Mouse (Mus musculus) midbrain, postnatal 0 days (tissue): ENCODE measurements around the gene Shroom4. TPM values are rescaled to one million over a fixed set of nuclear protein-coding genes. Genes with fewer than 3 reads are reported as not detected.

Source experiments
- ATAC-seq: fragments of 200-750 bp; cut with Nextera tagmentation; 2 replicates; pipeline ENCODE4 v1.8.0; 2017; ENCODE audit warnings: moderate number of reproducible peaks, mild to moderate bottlenecking, moderate TSS enrichment, moderate library complexity; ENCODE audit not compliant: low FRiP score
- DNase-seq: peaks from one replicate; pipeline ENCODE4 v3.0.0-alpha.2; 2015; ENCODE audit warnings: low spot score
- H3K27ac ChIP-seq: fragments of 300-500 bp; sonication (generic); 2 replicates; pipeline ENCODE4 v1.5.1; 2014; ENCODE audit warnings: low read depth, mild to moderate bottlenecking, low read length, mixed read lengths
- H3K27me3 ChIP-seq: fragments of 300-500 bp; sonication (generic); 2 replicates; pipeline ENCODE4 v1.6.1; 2014; ENCODE audit warnings: low read length, control low read depth, mixed read lengths; ENCODE audit not compliant: insufficient read depth
- H3K36me3 ChIP-seq: fragments of 300-500 bp; sonication (generic); 2 replicates; pipeline ENCODE4 v1.6.1; 2014; ENCODE audit warnings: low read length, control low read depth, mixed read lengths; ENCODE audit not compliant: insufficient read depth
- H3K4me1 ChIP-seq: fragments of 300-500 bp; sonication (generic); 2 replicates; pipeline ENCODE4 v1.6.1; 2014; ENCODE audit warnings: mild to moderate bottlenecking, control low read depth, antibody characterized with exemption, low read length, mixed read lengths; ENCODE audit not compliant: insufficient read depth
- H3K4me2 ChIP-seq: fragments of 300-500 bp; sonication (generic); 2 replicates; pipeline ENCODE4 v1.6.1; 2014; ENCODE audit warnings: low read depth, mild to moderate bottlenecking, low read length, mixed read lengths; ENCODE audit not compliant: poor library complexity, severe bottlenecking
- H3K4me3 ChIP-seq: fragments of 300-500 bp; sonication (generic); 2 replicates; pipeline ENCODE4 v1.5.1; 2014; ENCODE audit warnings: low read depth, mild to moderate bottlenecking, low read length, moderate library complexity
- H3K9ac ChIP-seq: fragments of 300-500 bp; sonication (generic); replicated peaks from 2 replicates; pipeline ENCODE4 v1.6.1; 2014; ENCODE audit warnings: mild to moderate bottlenecking, low read length, moderate library complexity, mixed read lengths; ENCODE audit not compliant: poor library complexity, severe bottlenecking
- H3K9me3 ChIP-seq: fragments of 300-500 bp; sonication (generic); 2 replicates; pipeline ENCODE4 v1.6.1; 2016; ENCODE audit warnings: low read length, control low read depth
- CTCF ChIP-seq: IDR thresholded peaks from 2 replicates; pipeline ENCODE4 v1.5.1; 2016; ENCODE audit warnings: antibody characterized with exemption, mild to moderate bottlenecking
- WGBS: fragments of 180-500 bp; shearing (Covaris S2); extraction: QIAGEN DNeasy Blood & Tissue Kit; methylation state at CpG from one replicate; pipeline ENCODE4 v1.1.7; 2014; 5-methylcytosine and 5-hydroxymethylcytosine counted together
- polyA plus RNA-seq: library from polyadenylated mRNA; unstranded; fragments of >200 nt; fragmentation: Nextera tagmentation; extraction: Ambion mirVana; gene quantifications from 2 replicates; pipeline ENCODE4 v1.2.1, GENCODE M21; 2015
- total RNA-seq: library from RNA; depleted of rRNA; stranded (reverse); fragments of >200 nt; gene quantifications from 2 replicates; pipeline ENCODE4 v1.2.3, GENCODE M21; 2014; rRNA removed

Gene Shroom4
- total and polyA plus RNA-seq, 2 experiments from 2014 or later, result 0.68 to 7.0 TPM

- no peak overlapping the region for H3K4me3 ChIP-seq
- TF ChIP-seq CTCF, result no peak
- DNase-seq (no peak), ATAC-seq (no peak)
- no peaks in the 10 kb centered on the region for H3K27me3 ChIP-seq
- H3K9me3 ChIP-seq, result no peaks in the 10 kb centered on the region
- H3K4me2 ChIP-seq, result no peak overlapping the region
- H3K4me1 ChIP-seq, result no peaks in the 10 kb centered on the region
- no peak overlapping the region for H3K9ac ChIP-seq
- H3K36me3 ChIP-seq, result no peaks in the 10 kb centered on the region
- H3K27ac ChIP-seq, result no peak overlapping the region
- 100% methylated on average over 1 of the region's 1 CpGs for WGBS
Observed at GRCm38 (mm10) chrX:6658820-6659324, 259.2 kb downstream of the Shroom4 start.

Other genes with a start within 250 kb of the Shroom4 start
- 53.3 and 57.9 TPM in 2 replicates for gene Nudt10, start 226.8 kb upstream of the Shroom4 start, total RNA-seq
- gene Nudt10, start 226.8 kb upstream of the Shroom4 start, polyA plus RNA-seq, result 43.2 and 45.2 TPM in 2 replicates
- gene Bmp15, start 79.1 kb upstream of the Shroom4 start, total RNA-seq, result 0.22 and 1.9 TPM in 2 replicates
- gene Bmp15, start 79.1 kb upstream of the Shroom4 start, polyA plus RNA-seq, result 0.21 and 0.47 TPM in 2 replicates